Mouse (Mus musculus) mesoderm, embryonic 11.5 days (tissue): ENCODE measurements at regions not wholly inside any gene's neighbourhood (a gene's known extent, or its start where the extent isn't known, plus 50 kb on each side); places are given as distances from the start of the nearest gene placed in this dataset.

ENCODE experiments used
- DNase-seq: peaks from one replicate; pipeline ENCODE4 v3.0.0-alpha.2; 2012; ENCODE audit warnings: low read depth, low spot score

GRCm38 (mm10) chr13:40652916-40653315, 85.3 kb downstream of the Tfap2a start:
- DNase-seq, result no peak

DNA sequence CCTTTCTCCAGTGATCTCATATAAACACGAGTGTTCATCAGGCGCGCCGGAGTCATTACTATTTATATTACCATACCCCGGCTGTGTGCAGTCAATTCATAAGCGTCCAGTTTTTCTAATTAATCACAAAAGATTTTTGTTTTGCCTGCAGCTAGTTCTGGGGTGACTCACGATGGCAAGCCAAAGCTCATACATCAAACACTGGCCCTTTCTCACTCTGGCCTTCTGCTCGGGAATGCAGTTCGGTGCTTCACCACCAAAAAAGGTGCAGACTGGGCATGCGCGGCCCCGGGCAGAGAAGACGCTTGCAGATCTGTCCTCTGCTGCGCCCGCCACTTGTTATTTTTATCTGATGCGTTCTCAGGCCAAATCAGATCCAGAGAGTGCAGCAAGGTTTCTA, 87.1 kb downstream of the Tfap2a start:
- DNase-seq, result peak; percentile 72

- peak; percentile 13 for DNase-seq
Measured at GRCm38 (mm10) chr13:40650036-40650709, 88.0 kb downstream of the Tfap2a start.

DNA sequence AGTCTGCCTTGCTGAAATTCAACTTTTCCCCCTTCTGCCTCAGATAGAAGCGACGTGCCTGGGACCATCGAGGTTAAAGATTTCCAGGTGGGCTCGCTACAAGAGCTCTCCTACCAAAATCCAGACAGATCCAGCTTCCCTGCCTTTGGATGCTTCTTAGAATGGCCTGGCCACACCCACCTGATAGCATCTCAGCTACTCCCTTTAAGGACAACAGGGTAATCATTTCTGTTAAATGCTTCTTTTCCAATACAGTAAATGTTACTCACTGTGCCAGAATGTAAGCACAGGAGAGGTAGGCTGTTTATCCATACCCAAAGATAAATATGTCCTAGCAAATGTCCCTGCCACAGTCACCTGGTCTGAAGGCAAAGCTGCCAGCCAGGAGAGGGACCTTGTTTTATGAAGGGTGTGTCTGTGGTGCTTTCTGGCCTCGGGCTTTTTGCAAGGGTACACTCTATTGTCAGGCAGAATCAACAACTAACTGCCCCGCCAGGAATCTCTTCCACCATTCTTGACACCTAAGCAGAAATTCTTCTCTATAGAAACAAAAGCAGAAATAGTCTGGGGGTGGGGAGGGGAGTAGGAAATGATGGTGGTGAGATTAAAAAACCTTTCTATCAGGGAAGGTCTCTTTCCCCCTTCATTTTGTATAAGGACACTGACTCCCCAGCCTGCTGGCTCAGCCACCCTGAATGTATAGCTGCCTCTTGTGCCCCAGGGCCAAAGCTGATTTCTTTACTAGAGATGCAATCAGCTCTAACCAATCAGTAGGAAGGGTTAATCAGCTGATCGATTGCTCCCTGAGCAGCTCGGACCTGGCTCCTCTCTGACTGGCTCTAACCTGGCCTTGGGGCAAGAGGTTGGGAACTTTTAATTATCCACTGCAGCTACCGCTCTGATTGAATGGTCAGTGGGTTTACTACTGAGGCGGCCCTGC, 88.8 kb downstream of the Tfap2a start:
- DNase-seq, result peak; percentile 7

- DNase-seq, result no peak
Measured at GRCm38 (mm10) chr13:40646131-40646530, 92.0 kb downstream of the Tfap2a start.

GRCm38 (mm10) chr13:40645646-40646045, 92.5 kb downstream of the Tfap2a start:
- no peak for DNase-seq

GRCm38 (mm10) chr13:40642931-40643330, 95.2 kb downstream of the Tfap2a start:
- DNase-seq, result peak; percentile 29

GRCm38 (mm10) chr13:40637269-40637668, 100.9 kb downstream of the Tfap2a start:
- no peak for DNase-seq

DNA sequence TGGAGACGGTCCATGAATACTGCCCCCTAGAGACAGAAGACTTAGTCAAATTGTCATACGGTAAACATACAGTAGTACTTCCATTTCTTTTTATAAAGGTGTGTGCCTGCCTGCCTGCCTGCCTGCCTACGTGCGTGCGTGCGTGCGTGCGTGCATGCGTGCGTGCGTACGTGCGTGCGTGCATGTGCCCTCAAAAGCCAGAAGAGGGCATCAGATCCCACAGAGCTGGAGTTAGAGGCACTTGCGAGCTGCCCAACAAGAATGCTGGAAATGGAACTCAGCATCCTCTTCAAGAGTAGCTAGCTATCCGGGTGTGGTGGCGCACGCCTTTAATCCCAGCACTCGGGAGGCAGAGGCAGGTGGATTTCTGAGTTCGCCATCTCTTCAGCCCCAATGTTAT, 120.3 kb downstream of the Tfap2a start:
- no peak for DNase-seq

GRCm38 (mm10) chr13:40608526-40608925, 129.7 kb downstream of the Tfap2a start:
- DNase-seq, result no peak

DNA sequence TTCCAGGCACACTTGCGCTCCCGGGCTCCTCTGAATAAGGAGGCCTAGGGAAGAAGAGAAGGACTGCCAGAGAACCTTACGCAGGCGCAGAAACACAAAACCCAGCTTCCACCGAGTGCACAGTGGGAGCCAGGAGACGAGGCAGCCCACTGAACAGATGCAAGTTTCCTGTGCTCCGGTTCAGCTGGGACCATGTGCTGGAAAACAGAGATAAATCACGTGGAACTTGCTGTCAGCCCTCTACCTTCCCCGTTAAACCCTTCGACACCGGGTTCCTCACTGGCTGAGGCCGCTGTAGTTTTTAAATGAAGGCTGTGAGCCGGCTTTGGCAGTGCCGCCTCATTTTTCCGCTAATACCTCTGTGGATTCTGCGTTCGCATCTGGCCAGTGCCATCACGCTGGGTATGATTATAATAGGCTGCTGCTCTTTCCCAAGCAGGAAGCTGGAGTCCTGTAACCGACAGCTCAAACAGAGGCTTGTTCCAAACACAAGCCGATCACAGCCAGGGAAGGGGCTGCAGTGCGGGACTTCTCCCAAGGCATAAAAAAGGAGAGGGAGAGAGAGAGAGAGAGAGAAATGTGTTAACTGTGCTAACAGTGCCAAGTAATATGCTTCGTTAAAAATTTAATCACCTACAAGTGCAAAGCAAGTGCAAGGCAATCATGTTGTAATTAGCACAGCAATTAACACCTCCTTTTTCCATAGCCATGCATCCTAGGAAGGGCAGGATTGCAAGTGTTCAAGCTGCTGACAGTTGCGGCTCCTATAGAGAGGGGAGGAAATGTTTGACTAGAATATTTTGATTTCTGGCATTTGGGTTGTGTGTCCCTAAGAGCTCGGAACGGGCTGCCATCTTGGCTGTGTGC, 131.5 kb downstream of the Tfap2a start:
- peak; percentile 63 for DNase-seq

GRCm38 (mm10) chr13:40605686-40606404, 132.3 kb downstream of the Tfap2a start:
- no peak for DNase-seq

GRCm38 (mm10) chr13:40574981-40575745, 163.0 kb downstream of the Tfap2a start:
- no peak for DNase-seq

DNA sequence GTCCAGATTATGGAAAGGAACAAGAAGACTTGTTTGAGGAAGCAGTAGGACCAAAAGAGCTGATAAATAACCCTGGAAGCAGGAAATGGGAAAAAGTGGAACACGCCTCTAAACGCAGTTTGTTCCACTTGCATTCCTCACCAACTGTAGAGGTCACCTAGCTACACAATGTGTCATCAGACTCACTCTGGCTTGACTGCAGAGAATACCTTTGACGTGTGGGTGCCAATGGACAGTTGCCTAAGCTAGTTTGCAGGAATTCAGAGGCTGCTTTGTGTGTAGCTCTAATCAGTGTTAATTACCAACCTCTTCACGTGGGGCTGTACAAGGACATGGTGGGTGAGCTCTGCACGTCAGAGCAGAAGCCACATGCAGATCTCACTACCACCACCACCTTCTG, 168.7 kb downstream of the Tfap2a start:
- DNase-seq, result no peak

DNA sequence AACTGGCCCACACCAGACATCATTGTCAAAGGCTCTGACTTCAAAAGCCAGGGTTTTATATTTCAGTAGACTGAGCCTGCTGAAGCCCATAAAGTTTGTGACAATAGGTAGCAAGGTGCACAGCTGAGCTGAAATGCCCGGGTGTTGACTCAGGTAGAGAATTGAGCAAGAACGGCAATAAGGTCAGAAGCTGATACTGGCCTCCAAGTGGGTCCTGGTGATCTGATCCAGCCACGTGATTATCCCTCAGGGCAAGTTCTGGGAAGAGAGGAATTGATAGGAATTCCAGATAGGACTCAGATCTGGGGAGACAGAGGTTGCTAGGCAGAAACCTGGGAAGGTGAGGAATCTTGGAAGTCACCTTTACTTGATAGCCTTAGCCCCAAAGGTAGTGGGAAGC, 170.4 kb downstream of the Tfap2a start:
- DNase-seq, result no peak

DNA sequence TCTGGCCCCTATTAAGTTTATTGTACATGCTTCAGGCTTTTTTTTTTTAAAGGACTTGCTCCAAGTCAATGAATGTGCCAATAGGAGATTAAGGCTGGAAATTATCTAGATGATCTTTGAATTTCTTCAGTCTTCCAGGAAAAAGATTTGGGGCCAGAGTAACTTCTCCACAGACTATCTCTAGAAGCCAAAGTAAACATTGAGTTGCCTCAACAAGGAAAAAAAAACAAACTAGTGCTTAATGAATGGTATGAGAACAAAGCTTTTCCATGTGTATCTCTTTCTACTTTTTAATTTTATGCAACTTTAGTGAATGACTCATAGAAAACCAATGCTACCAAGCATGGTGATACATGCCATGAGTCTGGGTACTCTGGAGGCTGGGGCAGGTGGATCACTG, 173.8 kb downstream of the Tfap2a start:
- DNase-seq, result no peak

GRCm38 (mm10) chr13:40554368-40554767, 183.8 kb downstream of the Tfap2a start:
- no peak for DNase-seq

DNA sequence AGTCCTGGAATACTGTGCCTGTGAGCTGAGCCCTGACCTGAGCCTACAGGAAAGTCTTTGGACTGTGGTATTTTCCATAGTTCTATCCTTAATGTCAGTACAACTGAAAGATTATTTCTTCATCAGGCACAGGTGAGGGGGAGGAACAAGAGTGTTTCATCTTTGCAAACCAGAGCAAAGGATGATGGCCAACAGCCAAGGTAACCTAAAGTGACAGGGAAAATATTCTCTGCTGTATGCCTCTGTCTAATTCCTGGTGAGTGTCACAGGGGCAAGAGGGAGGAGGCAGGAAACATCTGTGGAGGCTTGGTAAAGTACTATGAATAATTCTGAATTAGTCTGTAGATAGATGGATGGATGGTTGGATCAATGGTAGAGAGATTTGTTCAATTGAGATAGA, 164.3 kb upstream of the Ofcc1 start:
- no peak for DNase-seq

DNA sequence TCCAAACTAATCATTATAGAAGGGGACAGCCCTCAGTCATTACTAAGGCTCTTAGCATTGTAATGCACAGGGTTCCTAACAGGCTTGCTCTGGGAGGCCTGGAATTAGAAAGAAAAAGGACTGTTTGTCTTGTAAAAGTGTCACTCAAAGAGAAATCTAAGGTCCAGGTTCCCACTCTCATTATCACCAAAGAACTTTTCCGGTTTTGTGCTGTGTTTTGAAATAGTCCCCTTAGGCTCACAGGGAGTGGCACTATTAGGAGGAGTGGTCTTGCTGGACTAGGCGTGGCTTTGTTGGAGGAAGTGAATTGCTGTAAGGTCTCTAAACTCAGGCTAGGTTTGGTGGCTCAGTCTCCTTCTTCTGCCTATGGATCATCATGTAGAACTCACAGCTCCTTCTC, 161.9 kb upstream of the Ofcc1 start:
- no peak for DNase-seq

DNA sequence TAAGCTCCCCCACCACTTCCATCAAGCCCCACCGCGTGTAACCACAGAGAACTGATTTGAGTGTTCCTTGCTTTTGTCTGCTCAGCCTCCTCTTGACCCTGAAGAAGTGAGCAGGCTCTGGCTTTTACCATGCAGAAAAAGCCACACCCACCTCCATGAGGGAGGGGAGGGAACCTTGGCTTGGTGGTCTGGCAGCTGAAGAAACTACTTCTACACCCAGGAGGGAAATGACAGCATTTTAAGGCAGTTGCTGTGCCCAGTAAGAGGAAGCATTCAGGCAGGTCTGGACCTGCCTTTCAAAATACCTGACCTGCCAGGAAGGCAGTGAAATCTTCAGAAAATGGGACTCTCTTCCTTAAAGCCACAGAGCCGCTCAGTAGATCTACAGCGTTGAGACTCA, 156.9 kb upstream of the Ofcc1 start:
- no peak for DNase-seq

DNA sequence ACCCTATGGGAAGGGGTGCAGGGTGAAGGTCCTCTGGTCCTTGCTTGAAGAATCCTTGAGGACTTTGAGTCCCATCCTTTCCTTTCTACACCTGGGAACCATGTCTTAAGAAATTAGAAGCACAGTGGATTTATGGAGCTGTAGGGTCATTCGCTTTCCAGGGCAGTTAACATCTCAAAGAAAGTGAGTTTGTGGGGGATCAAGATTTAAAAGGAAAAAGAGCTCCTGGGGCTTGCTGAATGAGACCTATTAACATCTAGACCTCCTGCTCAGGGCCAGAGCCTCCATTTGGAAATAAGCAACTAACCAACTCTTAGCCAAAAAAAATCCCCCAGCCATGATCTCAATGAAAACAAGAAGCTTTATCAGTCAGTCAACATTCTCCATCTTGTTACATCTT, 148.0 kb upstream of the Ofcc1 start:
- DNase-seq, result no peak
